Mouse (Mus musculus) mouse trophoblast stem cell (cell line): ENCODE results near the gene Pnma5.
"Not testable (repeated sequence)": the region's sequence is repeated elsewhere in the genome, so short reads cannot be mapped to it uniquely, and the experiment has no call there.

ENCODE experiments used
- in situ Hi-C, 2 experiments: fragments of 300-500 bp; cut with MseI, MboI; formaldehyde crosslinking; loops; 2 replicates in 1 of 2; 3 replicates in 1 of 2; pipeline ENCODE4 v1.15.1; 2025

The Pnma5 gene

GRCm38 (mm10) chrX:73037003-73037402 is at the start of gene Pnma5:
TSS of gene Pnma5 (minus strand) at chrX:73037103.
- in situ Hi-C loops, result loop anchor here in 1 of 2 experiments (25.0 kb wide), 1 partner anchor 300 kb away; the partner anchor contains the start of genes Gm45015 and Zfp275

- in situ Hi-C loops, result not testable (repeated sequence)
These were observed 45.6 kb upstream of the Pnma5 start, which contains the start of gene Xlr4a for GRCm38 (mm10) chrX:73082267-73083055. TSS of gene Xlr4a (minus strand) at chrX:73082478.

DNA sequence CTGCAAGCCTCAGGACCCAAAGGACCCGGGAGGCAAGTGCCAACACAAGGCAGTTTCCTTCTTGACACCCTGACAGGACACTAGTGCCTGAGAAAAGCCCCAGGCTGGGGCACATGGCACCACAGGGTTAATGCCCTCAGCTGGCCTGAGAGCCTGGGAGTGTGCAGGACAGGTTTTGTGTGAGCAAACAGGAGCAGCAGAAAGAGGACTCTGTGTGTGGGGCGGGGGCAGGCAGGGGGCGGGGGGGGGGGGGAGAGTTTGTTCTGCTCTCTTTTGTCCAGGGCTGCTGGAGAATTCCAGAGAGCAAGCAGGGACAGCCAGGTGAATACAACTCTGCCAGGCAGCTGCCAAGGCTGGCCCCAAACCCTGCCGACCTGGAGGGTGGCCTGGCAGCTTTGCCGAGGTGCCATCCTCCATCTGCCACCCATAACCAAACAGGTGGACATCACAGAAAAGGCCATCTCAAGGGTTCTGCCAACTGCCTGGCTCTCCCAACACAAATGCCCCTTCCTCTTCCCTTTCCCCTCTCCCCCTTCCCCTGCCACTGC is 29.9 kb upstream of the Pnma5 start:
- in situ Hi-C loops, result loop anchor here (25.0 kb wide), 1 partner anchor 170 kb away; the partner anchor contains the start of genes F8a (in 2 of the 2) and Xlr4c (in 2 of the 2)

- in situ Hi-C loops, result loop anchor here (25.0 kb wide), 1 partner anchor 173 kb away; the partner anchor contains the start of genes F8a (in 2 of the 2) and Xlr4c (in 2 of the 2)
These were observed 27.5 kb upstream of the Pnma5 start, which contains the start of gene Pnma3 for GRCm38 (mm10) chrX:73064415-73064793. TSS of gene Pnma3 (plus strand) at chrX:73064787.

GRCm38 (mm10) chrX:73063512-73064414 is 26.9 kb upstream of the Pnma5 start:
- in situ Hi-C loops, result loop anchor here (25.0 kb wide), 1 partner anchor 174 kb away; the partner anchor contains the start of genes F8a (in 2 of the 2) and Xlr4c (in 2 of the 2)

DNA sequence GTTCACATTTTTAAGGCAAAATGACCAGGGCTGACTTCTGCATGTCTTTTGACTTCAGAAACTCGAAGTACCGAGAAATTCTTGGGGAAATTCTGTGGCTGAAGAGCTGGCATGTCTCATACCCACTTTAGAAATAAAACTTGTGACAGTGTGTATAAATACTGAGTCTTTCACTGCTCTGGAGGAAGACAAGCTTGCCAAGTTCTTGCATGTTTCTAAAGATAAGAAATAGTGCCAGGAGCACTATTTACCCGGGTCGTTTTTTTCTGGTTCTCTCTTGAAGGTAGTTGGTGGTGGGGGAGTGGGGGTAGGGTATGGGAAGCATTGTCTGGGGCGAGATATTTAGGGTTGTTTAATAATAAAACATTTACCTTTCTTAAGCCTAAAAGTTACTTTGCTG is 25.4 kb upstream of the Pnma5 start:
- in situ Hi-C loops, result loop anchor here (25.0 kb wide), 1 partner anchor 175 kb away; the partner anchor contains the start of genes F8a (in 2 of the 2) and Xlr4c (in 2 of the 2)

- in situ Hi-C loops, result loop anchor here (25.0 kb wide), 1 partner anchor 176 kb away; the partner anchor contains the start of genes F8a (in 2 of the 2) and Xlr4c (in 2 of the 2)
These were observed 24.6 kb upstream of the Pnma5 start for GRCm38 (mm10) chrX:73061528-73061927.

DNA sequence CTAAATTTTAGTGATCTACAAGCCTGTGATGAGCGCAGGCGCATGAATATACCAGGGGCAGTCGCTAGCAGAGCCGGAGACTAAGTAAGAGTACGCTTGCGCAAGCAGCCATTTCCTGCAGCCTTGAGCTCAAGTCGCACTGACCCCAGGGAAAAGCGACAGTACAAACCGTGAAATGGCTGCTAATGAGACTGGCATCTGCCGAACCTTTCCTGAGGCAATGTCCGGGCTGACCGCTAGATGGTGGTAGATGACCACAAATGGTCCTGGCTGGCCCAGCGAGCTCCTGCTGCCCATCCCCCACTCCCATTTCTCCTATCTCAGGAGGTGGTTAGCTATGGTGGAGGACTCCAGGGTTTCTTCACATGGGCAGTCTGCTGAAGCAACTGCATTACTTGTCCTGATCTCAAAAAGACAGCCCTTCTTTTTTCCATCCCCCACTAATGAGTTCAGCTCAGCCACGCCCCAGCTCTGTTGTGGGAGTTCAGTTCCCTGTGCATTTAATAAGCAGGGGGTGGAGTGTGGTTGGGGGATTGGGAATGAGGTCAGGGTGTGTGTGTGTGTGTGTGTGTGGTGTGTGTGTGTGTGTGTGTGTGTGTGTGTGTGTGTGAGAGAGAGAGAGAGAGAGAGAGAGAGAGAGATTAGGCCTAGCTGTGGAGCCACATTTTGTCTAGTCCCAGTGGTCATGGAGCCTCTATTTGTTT is 17.1 kb upstream of the Pnma5 start:
- in situ Hi-C loops, result loop anchor here (25.0 kb wide), 1 partner anchor 183 kb away; the partner anchor contains the start of genes F8a (in 2 of the 2) and Xlr4c (in 2 of the 2)

- in situ Hi-C loops, result loop anchor here in 1 of 2 experiments (10.0 to 25.0 kb wide), 2 partner anchors 298 to 395 kb away; partner anchors contain the start of genes Gm45015, Trex2 and Zfp275
These were observed 2.8 kb upstream of the Pnma5 start for GRCm38 (mm10) chrX:73039666-73040065.

DNA sequence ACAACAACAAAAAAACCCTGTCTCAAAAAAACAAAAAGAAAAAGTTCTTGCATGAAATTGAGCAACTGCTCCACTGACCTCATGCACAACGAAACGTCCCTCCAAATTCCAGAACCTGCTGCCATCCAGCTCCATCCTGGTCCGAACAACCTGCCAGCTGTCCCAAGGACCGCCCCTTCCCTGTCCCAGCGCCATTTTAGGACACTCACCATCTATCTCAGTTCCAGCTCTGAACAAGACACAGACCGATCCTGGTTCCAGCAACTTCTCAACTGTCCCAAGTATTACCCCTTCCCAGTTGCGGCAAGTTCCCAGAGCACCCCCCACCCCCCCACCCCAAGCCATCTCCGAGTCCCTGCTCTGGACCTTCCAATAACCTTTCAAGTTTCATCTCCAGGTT is 1.9 kb upstream of the Pnma5 start:
- in situ Hi-C loops, result loop anchor here in 1 of 2 experiments (25.0 kb wide), 1 partner anchor 298 kb away; the partner anchor contains the start of genes Gm45015 and Zfp275

DNA sequence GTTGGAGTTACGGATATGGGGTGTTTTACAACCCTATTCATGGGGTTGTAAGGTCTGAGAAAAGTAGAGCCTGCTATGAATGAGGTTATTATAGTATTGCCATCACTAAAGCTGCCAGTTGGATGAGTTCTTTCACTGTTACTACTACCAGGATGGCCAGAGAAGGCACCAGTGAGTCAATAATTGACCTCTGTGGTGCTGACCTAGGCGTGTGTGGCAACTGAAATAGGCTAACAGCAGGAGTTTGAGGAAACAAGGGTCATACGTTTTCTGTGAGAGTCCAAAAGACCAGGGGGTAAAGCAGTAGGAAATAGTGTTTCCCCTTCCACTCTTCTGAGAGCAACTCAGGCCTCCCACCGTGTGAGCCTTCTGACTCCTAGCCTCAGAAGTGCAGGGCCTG is 24.1 kb downstream of the Pnma5 start:
- in situ Hi-C loops, result loop anchor here in 1 of 2 experiments (25.0 kb wide), 1 partner anchor 424 kb away; the partner anchor contains the start of gene Trex2

GRCm38 (mm10) chrX:73007597-73008479 is 29.1 kb downstream of the Pnma5 start:
- in situ Hi-C loops, result loop anchor here in 1 of 2 experiments (25.0 kb wide), 1 partner anchor 429 kb away; the partner anchor contains the start of gene Trex2

DNA sequence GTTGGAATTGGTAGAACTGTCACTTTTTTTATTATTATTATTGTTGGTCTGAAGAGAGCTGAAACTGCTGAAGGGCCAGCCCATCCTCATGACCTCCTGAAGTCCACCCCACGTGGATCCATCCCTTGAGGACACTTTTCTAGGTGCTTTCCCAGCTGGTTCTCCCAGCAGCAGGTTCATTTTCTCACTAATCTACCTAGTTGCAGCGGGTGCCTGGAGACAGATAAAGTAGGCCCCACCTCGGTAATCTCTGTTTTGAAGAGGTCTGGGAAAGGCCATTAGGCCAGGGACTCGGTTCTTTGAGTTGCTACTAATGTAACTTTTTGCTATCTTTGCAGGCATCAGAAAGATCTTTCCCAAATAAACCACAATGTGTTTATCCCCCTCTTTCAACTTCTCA is 31.2 kb downstream of the Pnma5 start:
- in situ Hi-C loops, result loop anchor here in 1 of 2 experiments (25.0 kb wide), 1 partner anchor 432 kb away; the partner anchor contains the start of gene Trex2

- in situ Hi-C loops, result loop anchor here in 1 of 2 experiments (25.0 kb wide), 1 partner anchor 434 kb away; the partner anchor contains the start of gene Trex2
These were observed 33.8 kb downstream of the Pnma5 start for GRCm38 (mm10) chrX:73003110-73003509.

GRCm38 (mm10) chrX:72995542-72995941 is 41.4 kb downstream of the Pnma5 start:
- in situ Hi-C loops, result no loop called here

DNA sequence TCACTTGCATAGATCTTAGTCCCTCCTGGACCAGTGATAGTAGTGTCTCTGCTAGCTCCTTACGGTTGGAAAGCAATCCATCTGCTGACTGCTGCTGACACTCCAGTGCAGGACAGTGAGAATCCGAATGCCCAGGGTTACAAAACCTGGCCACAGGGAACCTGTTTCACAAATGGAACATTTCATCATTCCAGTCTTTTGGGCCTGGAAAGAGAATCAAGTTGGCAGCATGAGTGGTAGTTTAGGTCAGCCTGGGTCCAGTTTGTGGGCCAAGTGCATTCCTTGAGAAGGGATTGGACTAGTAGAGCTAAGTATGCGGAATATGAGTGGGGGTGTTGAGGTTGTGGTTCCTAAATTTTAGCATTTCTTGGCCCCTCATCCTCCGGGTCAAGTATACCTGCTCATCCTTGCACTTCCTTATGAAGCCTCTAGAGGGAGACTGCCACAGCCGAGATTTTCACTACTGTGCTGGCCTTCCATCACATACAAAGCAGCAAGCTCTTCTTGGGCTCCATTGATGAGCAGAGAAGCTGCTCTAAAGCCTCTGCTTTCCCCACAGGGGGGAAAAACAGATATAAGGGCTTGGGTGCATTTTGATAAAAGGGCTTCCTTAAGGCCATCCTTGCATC is 44.5 kb downstream of the Pnma5 start:
- in situ Hi-C loops, result no loop called here

DNA sequence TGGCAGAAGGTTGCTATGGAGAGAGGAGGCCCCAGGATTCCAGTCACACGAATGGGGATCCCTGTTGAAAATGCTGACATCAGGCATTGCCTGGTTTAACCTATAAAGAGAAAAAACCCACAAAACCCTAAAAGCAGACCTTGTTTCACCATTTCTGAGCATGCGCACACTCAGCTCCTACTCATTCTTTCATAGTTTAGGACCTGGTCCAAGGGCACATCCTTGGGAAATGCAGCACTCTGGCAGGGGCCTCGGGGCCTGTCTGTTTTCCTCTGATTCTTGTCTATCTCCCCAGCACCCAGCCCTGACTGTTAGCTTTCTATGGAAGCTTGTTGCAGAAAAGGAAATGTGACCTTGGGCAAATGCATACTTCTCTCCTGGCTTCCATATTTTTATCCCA is 46.3 kb downstream of the Pnma5 start:
- in situ Hi-C loops, result no loop called here

GRCm38 (mm10) chrX:72988431-72988830 is 48.5 kb downstream of the Pnma5 start:
- in situ Hi-C loops, result no loop called here
